Mouse (Mus musculus) A20 (cell line): ENCODE measurements around the gene Myo18b.

ENCODE experiments used
- DNase-seq: peaks from one replicate; pipeline ENCODE4 v3.0.0-alpha.2; 2011; ENCODE audit warnings: low read depth, low spot score

Myo18b gene

GRCm38 (mm10) chr5:112815051-112815450 is 81.1 kb downstream of the Myo18b start:
- DNase-seq: no peak

GRCm38 (mm10) chr5:112807629-112808028 is 88.5 kb downstream of the Myo18b start:
- DNase-seq: no peak

GRCm38 (mm10) chr5:112796086-112796485 is 100.1 kb downstream of the Myo18b start:
- no peak for DNase-seq

GRCm38 (mm10) chr5:112791792-112792780 is 104.1 kb downstream of the Myo18b start:
- DNase-seq: no peak

GRCm38 (mm10) chr5:112790376-112791111 is 105.6 kb downstream of the Myo18b start:
- no peak for DNase-seq

- DNase-seq: no peak
These were observed 107.7 kb downstream of the Myo18b start for GRCm38 (mm10) chr5:112788441-112788840.

- no peak for DNase-seq
These were observed 109.4 kb downstream of the Myo18b start for GRCm38 (mm10) chr5:112786788-112787187.

GRCm38 (mm10) chr5:112786031-112786430 is 110.1 kb downstream of the Myo18b start:
- no peak for DNase-seq

GRCm38 (mm10) chr5:112781719-112782118 is 114.4 kb downstream of the Myo18b start:
- DNase-seq: no peak

- no peak for DNase-seq
These were observed 114.9 kb downstream of the Myo18b start for GRCm38 (mm10) chr5:112781231-112781630.

- no peak for DNase-seq
These were observed 115.8 kb downstream of the Myo18b start for GRCm38 (mm10) chr5:112780383-112780782.

- DNase-seq: no peak
These were observed 119.3 kb downstream of the Myo18b start for GRCm38 (mm10) chr5:112776781-112777405.

- no peak for DNase-seq
These were observed 122.7 kb downstream of the Myo18b start for GRCm38 (mm10) chr5:112773429-112773828.

GRCm38 (mm10) chr5:112771376-112771901 is 124.7 kb downstream of the Myo18b start:
- DNase-seq: no peak

- DNase-seq: no peak
These were observed 126.4 kb downstream of the Myo18b start for GRCm38 (mm10) chr5:112769721-112770119.

- DNase-seq: no peak
These were observed 127.0 kb downstream of the Myo18b start for GRCm38 (mm10) chr5:112769020-112769720.

GRCm38 (mm10) chr5:112768556-112768955 is 127.6 kb downstream of the Myo18b start:
- no peak for DNase-seq

- DNase-seq: no peak
These were observed 134.6 kb downstream of the Myo18b start for GRCm38 (mm10) chr5:112761415-112762075.

- DNase-seq: no peak
These were observed 140.6 kb downstream of the Myo18b start for GRCm38 (mm10) chr5:112755581-112755980.

GRCm38 (mm10) chr5:112749634-112750033 is 146.5 kb downstream of the Myo18b start:
- DNase-seq: no peak
